Mouse (Mus musculus) neural tube, embryonic 11.5 days (tissue): ENCODE results near the gene Ncstn. TPM values are rescaled to one million over a fixed set of nuclear protein-coding genes. Genes with fewer than 3 reads are reported as not detected.

ENCODE experiments used
- ATAC-seq: fragments of 200-750 bp; cut with Nextera tagmentation; 2 replicates; pipeline ENCODE4 v1.8.0; 2017; ENCODE audit warnings: moderate number of reproducible peaks, mild to moderate bottlenecking, moderate TSS enrichment, moderate library complexity; ENCODE audit not compliant: insufficient read depth, low FRiP score, low TSS enrichment
- DNase-seq: peaks from one replicate; pipeline ENCODE4 v3.0.0-alpha.2; 2015; ENCODE audit warnings: low spot score
- H3K27ac ChIP-seq: fragments of 300-500 bp; sonication (generic); 2 replicates; pipeline ENCODE4 v1.5.1; 2014; ENCODE audit warnings: low read depth, mild to moderate bottlenecking, low read length
- H3K27me3 ChIP-seq: fragments of 300-500 bp; sonication (generic); 2 replicates; pipeline ENCODE4 v1.6.1; 2014; ENCODE audit warnings: mild to moderate bottlenecking, low read length, mixed read lengths; ENCODE audit not compliant: control insufficient read depth, insufficient read depth
- H3K36me3 ChIP-seq: fragments of 300-500 bp; sonication (generic); 2 replicates; pipeline ENCODE4 v1.6.1; 2014; ENCODE audit warnings: mild to moderate bottlenecking, low read length, moderate library complexity, mixed read lengths; ENCODE audit not compliant: control insufficient read depth, insufficient read depth
- H3K4me1 ChIP-seq: fragments of 300-500 bp; sonication (generic); 2 replicates; pipeline ENCODE4 v1.6.1; 2014; ENCODE audit warnings: low read length, mixed read lengths; ENCODE audit not compliant: control insufficient read depth, insufficient read depth
- H3K4me2 ChIP-seq: fragments of 300-500 bp; sonication (generic); 2 replicates; pipeline ENCODE4 v1.6.1; 2014; ENCODE audit warnings: low read depth, mild to moderate bottlenecking, moderate library complexity
- H3K4me3 ChIP-seq: fragments of 300-500 bp; sonication (generic); 2 replicates; pipeline ENCODE4 v1.5.1; 2014; ENCODE audit warnings: low read depth, low read length
- H3K9ac ChIP-seq: fragments of 300-500 bp; sonication (generic); 2 replicates; pipeline ENCODE4 v1.6.1; 2014; ENCODE audit warnings: mild to moderate bottlenecking, low read length
- H3K9me3 ChIP-seq: fragments of 300-500 bp; sonication (generic); 2 replicates; pipeline ENCODE4 v1.6.1; 2016; ENCODE audit warnings: low read length; ENCODE audit not compliant: control insufficient read depth
- WGBS: fragments of 180-500 bp; shearing (Covaris S2); extraction: QIAGEN DNeasy Blood & Tissue Kit; methylation state at CpG from one replicate; pipeline ENCODE4 v1.1.7; 2014; 5-methylcytosine and 5-hydroxymethylcytosine counted together
- polyA plus RNA-seq: library from polyadenylated mRNA; unstranded; fragments of >200 nt; fragmentation: Nextera tagmentation; extraction: Ambion mirVana; gene quantifications from 2 replicates; pipeline ENCODE4 v1.2.1, GENCODE M21; 2014

Ncstn gene
- polyA plus RNA-seq, 1 experiment from 2014 or later: 132 TPM

GRCm38 (mm10) chr1:172018336-172019311, 64.0 kb downstream of the Ncstn start:
- no peak for DNase-seq
- Histone ChIP-seq H3K4me2 (peak overlapping the region; percentile 42), H3K9me3 (no peaks in the 10 kb centered on the region), H3K9ac (no peak overlapping the region; the same call in 1 of the 2 replicates), H3K27me3 (no peaks in the 10 kb centered on the region), H3K36me3 (no peaks in the 10 kb centered on the region; the same call in 1 of the 2 replicates), H3K4me1 (peaks cover 85% of the 10 kb centered on the region), H3K4me3 (no peak overlapping the region), H3K27ac (peak overlapping the region; percentile 88)
- WGBS: 71% methylated on average over 9 of the region's 9 CpGs
- ATAC-seq: no peak

GRCm38 (mm10) chr1:172017517-172018070, 65.0 kb downstream of the Ncstn start:
- no peak for DNase-seq
- no peaks in the 10 kb centered on the region for H3K27me3 ChIP-seq
- peak overlapping the region; percentile 88 for H3K27ac ChIP-seq
- H3K9ac ChIP-seq: peak overlapping the region; percentile 44
- peaks cover 87% of the 10 kb centered on the region for H3K4me1 ChIP-seq
- H3K36me3 ChIP-seq: peaks cover 2% of the 10 kb centered on the region; the same call in 1 of the 2 replicates
- no peaks in the 10 kb centered on the region for H3K9me3 ChIP-seq
- no peak; the same call in 1 of the 2 replicates for ATAC-seq
- H3K4me3 ChIP-seq: no peak overlapping the region
- WGBS: 63% methylated on average over 6 of the region's 6 CpGs
- peak overlapping the region; percentile 42 for H3K4me2 ChIP-seq

- Histone ChIP-seq H3K9ac (peak overlapping the region; percentile 50), H3K4me1 (peaks cover 81% of the 10 kb centered on the region), H3K36me3 (peaks cover 2% of the 10 kb centered on the region; the same call in 1 of the 2 replicates), H3K4me2 (peak overlapping the region; percentile 42), H3K27me3 (no peaks in the 10 kb centered on the region), H3K4me3 (no peak overlapping the region), H3K27ac (peak overlapping the region; percentile 88), H3K9me3 (no peaks in the 10 kb centered on the region)
- 23% methylated on average over 6 of the region's 6 CpGs for WGBS
- DNase-seq (peak; percentile 91), ATAC-seq (peak; percentile 85)
Measured at GRCm38 (mm10) chr1:172016660-172017516, 65.7 kb downstream of the Ncstn start.

GRCm38 (mm10) chr1:172016031-172016430, 66.6 kb downstream of the Ncstn start:
- H3K36me3 ChIP-seq: peaks cover 7% of the 10 kb centered on the region
- WGBS: 70% methylated on average over 8 of the region's 8 CpGs
- no peak for ATAC-seq
- H3K4me3 ChIP-seq: no peak overlapping the region
- no peaks in the 10 kb centered on the region for H3K9me3 ChIP-seq
- H3K4me2 ChIP-seq: peak overlapping the region; percentile 42
- H3K27ac ChIP-seq: peak overlapping the region; percentile 88
- DNase-seq: no peak
- H3K4me1 ChIP-seq: peaks cover 79% of the 10 kb centered on the region
- no peaks in the 10 kb centered on the region for H3K27me3 ChIP-seq
- H3K9ac ChIP-seq: peak overlapping the region; percentile 50

Other genes starting within 250 kb of the Ncstn start
- 0.59 and 1.2 TPM in 2 replicates for gene Cd84, start 243.1 kb downstream of the Ncstn start, polyA plus RNA-seq
- gene Gm10521, start 187.1 kb downstream of the Ncstn start, polyA plus RNA-seq: not detected in 2 replicates
- gene Slamf6, start 165.3 kb downstream of the Ncstn start, polyA plus RNA-seq: 0.23 TPM in 1 of 2 replicates, not detected in the other
- gene Vangl2, start 54.4 kb downstream of the Ncstn start, polyA plus RNA-seq: 62.0 and 69.0 TPM in 2 replicates
- 13.8 and 15.7 TPM in 2 replicates for gene Nhlh1, start 25.2 kb downstream of the Ncstn start, polyA plus RNA-seq
- gene Copa, start 266 bp downstream of the Ncstn start, polyA plus RNA-seq: 219 and 225 TPM in 2 replicates
- 182 and 185 TPM in 2 replicates for gene Pex19, start 44.0 kb upstream of the Ncstn start, polyA plus RNA-seq
- 105 and 113 TPM in 2 replicates for gene Dcaf8, start 65.3 kb upstream of the Ncstn start, polyA plus RNA-seq
- gene Pea15a, start 124.0 kb upstream of the Ncstn start, polyA plus RNA-seq: 249 and 272 TPM in 2 replicates
- gene Casq1, start 137.1 kb upstream of the Ncstn start, polyA plus RNA-seq: 2.2 and 2.5 TPM in 2 replicates
- gene Atp1a4, start 175.6 kb upstream of the Ncstn start, polyA plus RNA-seq: not detected in 2 replicates
- 121 and 142 TPM in 2 replicates for gene Igsf8, start 178.8 kb upstream of the Ncstn start, polyA plus RNA-seq
- 1.3 and 1.6 TPM in 2 replicates for gene Atp1a2, start 215.3 kb upstream of the Ncstn start, polyA plus RNA-seq
- 0.30 and 0.84 TPM in 2 replicates for gene Kcnj9, start 246.5 kb upstream of the Ncstn start, polyA plus RNA-seq